Mouse (Mus musculus): ENCODE measurements around the gene Adam1a.

GRCm38 (mm10) chr5:121534521-121534920, 10.8 kb downstream of the Adam1a start:
- TF ChIP-seq POLR2A (IDR thresholded peaks at IDR 0.05; ENCODE audit: extremely low read depth, insufficient read depth, low read length) (no peak), CTCF (IDR thresholded peaks at IDR 0.05; ENCODE audit: low read depth, low read length) (peak; percentile 54)
